Mouse (Mus musculus): ENCODE data around the gene Gm3095. TPM values are rescaled to one million over a fixed set of nuclear protein-coding genes. Genes with fewer than 3 reads are reported as not detected.
"Not testable (repeated sequence)": the region's sequence is repeated elsewhere in the genome, so short reads cannot be mapped to it uniquely, and the experiment has no call there.

Gene Gm3095
- total RNA-seq (2017): 0.23 TPM in 1 of 2 replicates, not detected in the other

- not testable (repeated sequence) for ATAC-seq (ENCODE audit: extremely low read depth, insufficient number of reproducible peaks, low FRiP score, poor library complexity, severe bottlenecking)
Measured at GRCm38 (mm10) chr14:3963247-3963646, at the start of gene Gm3095. Gm3095 (plus strand) TSS chr14:3963547.

DNA sequence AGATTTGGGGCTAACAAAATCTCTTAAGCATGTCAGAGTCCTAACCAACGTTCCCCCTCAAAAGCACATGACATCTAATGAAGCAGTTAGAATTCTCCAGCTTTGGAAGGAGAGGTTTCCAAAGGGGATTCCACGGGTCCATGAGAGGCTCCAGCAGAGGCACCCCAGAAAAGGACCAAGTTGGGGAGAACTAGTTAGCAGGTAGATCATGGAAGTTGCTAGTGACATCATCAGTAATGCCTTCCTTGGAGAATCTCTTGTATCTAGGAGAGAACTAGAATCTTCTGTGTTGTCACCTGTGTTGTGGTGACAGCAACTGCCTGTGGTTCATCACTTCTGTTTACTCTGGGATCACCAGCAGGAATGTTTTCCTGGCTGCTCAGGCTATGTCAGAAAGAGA lies 31.9 kb upstream of the Gm3095 start, which contains the start of gene Gm3029:
TSS of gene Gm3029 (plus strand) at position 301 of the 400 bp plus-strand sequence.
- not testable (repeated sequence) for ATAC-seq (ENCODE audit: extremely low read depth, insufficient number of reproducible peaks, low FRiP score, poor library complexity, severe bottlenecking)

- not testable (repeated sequence) for ATAC-seq (ENCODE audit: extremely low read depth, insufficient number of reproducible peaks, low FRiP score, poor library complexity, severe bottlenecking)
Measured at GRCm38 (mm10) chr14:3998094-3998493, 34.7 kb downstream of the Gm3095 start, which contains the start of gene Gm3099. Gm3099 (plus strand) TSS chr14:3998394.

Other genes starting within 250 kb of the Gm3095 start
- gene Gm3002, start 153.5 kb upstream of the Gm3095 start, total RNA-seq (2017): not detected in 2 replicates
- not detected in 2 replicates for gene Gm3033, start 117.3 kb upstream of the Gm3095 start, total RNA-seq (2017)
- not detected in 2 replicates for gene Gm2916, start 79.4 kb upstream of the Gm3095 start, total RNA-seq (2017)
- gene Gm3029, start 31.8 kb upstream of the Gm3095 start, total RNA-seq (2017): not detected in 2 replicates
- not detected in 2 replicates for gene Gm3099, start 34.8 kb downstream of the Gm3095 start, total RNA-seq (2017)
- gene Gm5796, start 60.4 kb downstream of the Gm3095 start, total RNA-seq (2017): not detected in 2 replicates
- gene Gm3115, start 120.6 kb downstream of the Gm3095 start, total RNA-seq (2017): not detected in 2 replicates
- not detected in 2 replicates for gene Gm8108, start 147.0 kb downstream of the Gm3095 start, total RNA-seq (2017)
- gene Gm3127, start 201.5 kb downstream of the Gm3095 start, total RNA-seq (2017): not detected in 2 replicates
- gene Gm2974, start 219.0 kb downstream of the Gm3095 start, total RNA-seq (2017): not detected in 2 replicates